Mouse (Mus musculus): ENCODE data around the gene Ndufs8. TPM values are rescaled to one million over a fixed set of nuclear protein-coding genes. Genes with fewer than 3 reads are reported as not detected.
"Not testable (repeated sequence)": the region's sequence is repeated elsewhere in the genome, so short reads cannot be mapped to it uniquely, and the experiment has no call there.

Ndufs8 gene
- 309 TPM for polyA plus RNA-seq (2012; fragmentation: generic; extraction: Trizol)
- long read RNA-seq, experiment 1, transcript Ndufs8-205 (7 exons, 780 nt) = major isoform, 135 of 232 reads
- long read RNA-seq, experiment 1, transcript Ndufs8-201 (7 exons, 983 nt) = minor isoform, 39 of 232 reads
- long read RNA-seq, experiment 1, partial matches to known transcripts = 45 of 232 reads
- long read RNA-seq, experiment 1, other reads (novel, unspliced or antisense) = 8 of 232 reads
- long read RNA-seq, experiment 2, transcript Ndufs8-205 (7 exons, 780 nt) = major isoform, 20 of 35 reads
- long read RNA-seq, experiment 2, transcript Ndufs8-201 (7 exons, 983 nt) = minor isoform, 6 of 35 reads
- long read RNA-seq, experiment 2, partial matches to known transcripts = 2 of 35 reads
- long read RNA-seq, experiment 2, other reads (novel, unspliced or antisense) = 4 of 35 reads

- Histone ChIP-seq H3K36me3 (ENCODE audit: control insufficient read depth, insufficient read depth) (peaks cover 28% of the 10 kb centered on the region), H3K27me3 (ENCODE audit: control insufficient read depth, insufficient read depth, insufficient read length) (no peaks in the 10 kb centered on the region), H3ac (ENCODE audit: control insufficient read depth, insufficient read length, low read depth) (peak within 1 kb of the TSS; percentile 92), H3K79me3 (ENCODE audit: low read depth) (peaks cover 5% of the 10 kb centered on the region), H3K4me3 (ENCODE audit: insufficient read depth, poor library complexity, severe bottlenecking) (peak within 1 kb of the TSS; percentile 61), H3K79me2 (ENCODE audit: control insufficient read depth, insufficient read depth) (peaks cover 26% of the 10 kb centered on the region)
- TF ChIP-seq FOSL1 (IDR thresholded peaks at IDR 0.05; ENCODE audit: insufficient read depth, low read length, poor library complexity, severe bottlenecking) (no peak), MYOG (IDR thresholded peaks at IDR 0.05; ENCODE audit: control insufficient read depth, extremely low read depth, insufficient read length) (no peak)
Observed at GRCm38 (mm10) chr19:3912337-3913204, at the start of gene Ndufs8. TSS of gene Ndufs8 (minus strand) at chr19:3912774.

- not testable (repeated sequence) for H3K79me3 ChIP-seq (ENCODE audit: low read depth); H3K36me3 ChIP-seq (ENCODE audit: control insufficient read depth, insufficient read depth); H3K4me3 ChIP-seq (ENCODE audit: insufficient read depth, poor library complexity, severe bottlenecking); H3K79me2 ChIP-seq (ENCODE audit: control insufficient read depth, insufficient read depth); H3K27me3 ChIP-seq (ENCODE audit: control insufficient read depth, insufficient read depth, insufficient read length); H3ac ChIP-seq (ENCODE audit: control insufficient read depth, insufficient read length, low read depth)
Observed at GRCm38 (mm10) chr19:3961805-3962204, 49.2 kb upstream of the Ndufs8 start.

GRCm38 (mm10) chr19:3960211-3960610 is 47.6 kb upstream of the Ndufs8 start:
- H3K79me3 ChIP-seq (ENCODE audit: low read depth) = no peaks in the 10 kb centered on the region
- no peak overlapping the region for H3ac ChIP-seq (ENCODE audit: control insufficient read depth, insufficient read length, low read depth)
- H3K79me2 ChIP-seq (ENCODE audit: control insufficient read depth, insufficient read depth) = no peaks in the 10 kb centered on the region
- H3K4me3 ChIP-seq (ENCODE audit: insufficient read depth, poor library complexity, severe bottlenecking) = no peak overlapping the region
- TF ChIP-seq CTCF (IDR thresholded peaks at IDR 0.05; ENCODE audit: control insufficient read depth, insufficient read depth, insufficient read length) (no peak), MYOG (IDR thresholded peaks at IDR 0.05; ENCODE audit: control insufficient read depth, extremely low read depth, insufficient read length) (no peak), MYOD1 (IDR thresholded peaks at IDR 0.05; ENCODE audit: control insufficient read depth, insufficient read length, low read depth) (no peak), MAX (IDR thresholded peaks at IDR 0.05) (no peak), USF1 (IDR thresholded peaks at IDR 0.05; ENCODE audit: low read depth) (no peak), FOSL1 (IDR thresholded peaks at IDR 0.05; ENCODE audit: insufficient read depth, low read length, poor library complexity, severe bottlenecking) (no peak), CEBPB (IDR thresholded peaks at IDR 0.05; ENCODE audit: low read depth) (no peak)
- no peaks in the 10 kb centered on the region for H3K36me3 ChIP-seq (ENCODE audit: control insufficient read depth, insufficient read depth)
- H3K27me3 ChIP-seq (ENCODE audit: control insufficient read depth, insufficient read depth, insufficient read length) = peaks cover 3% of the 10 kb centered on the region

GRCm38 (mm10) chr19:3959030-3959429 is 46.5 kb upstream of the Ndufs8 start:
- peaks cover 3% of the 10 kb centered on the region for H3K27me3 ChIP-seq (ENCODE audit: control insufficient read depth, insufficient read depth, insufficient read length)
- no peaks in the 10 kb centered on the region for H3K79me2 ChIP-seq (ENCODE audit: control insufficient read depth, insufficient read depth)
- no peaks in the 10 kb centered on the region for H3K79me3 ChIP-seq (ENCODE audit: low read depth)
- H3K36me3 ChIP-seq (ENCODE audit: control insufficient read depth, insufficient read depth) = no peaks in the 10 kb centered on the region
- no peak overlapping the region for H3K4me3 ChIP-seq (ENCODE audit: insufficient read depth, poor library complexity, severe bottlenecking)
- TF ChIP-seq FOSL1 (IDR thresholded peaks at IDR 0.05; ENCODE audit: insufficient read depth, low read length, poor library complexity, severe bottlenecking) (no peak), MYOG (IDR thresholded peaks at IDR 0.05; ENCODE audit: control insufficient read depth, extremely low read depth, insufficient read length) (no peak)
- no peak overlapping the region for H3ac ChIP-seq (ENCODE audit: control insufficient read depth, insufficient read length, low read depth)

GRCm38 (mm10) chr19:3958470-3958869 is 45.9 kb upstream of the Ndufs8 start, which contains the start of gene Aldh3b3:
TSS of gene Aldh3b3 (plus strand) at chr19:3958645.
- Histone ChIP-seq H3K36me3 (ENCODE audit: control insufficient read depth, insufficient read depth) (no peaks in the 10 kb centered on the region), H3ac (ENCODE audit: control insufficient read depth, insufficient read length, low read depth) (no peak within 1 kb of the TSS), H3K79me2 (ENCODE audit: control insufficient read depth, insufficient read depth) (no peaks in the 10 kb centered on the region), H3K4me3 (ENCODE audit: insufficient read depth, poor library complexity, severe bottlenecking) (no peak within 1 kb of the TSS), H3K27me3 (ENCODE audit: control insufficient read depth, insufficient read depth, insufficient read length) (peaks cover 3% of the 10 kb centered on the region), H3K79me3 (ENCODE audit: low read depth) (no peaks in the 10 kb centered on the region)
- TF ChIP-seq MAX (IDR thresholded peaks at IDR 0.05) (no peak), FOSL1 (IDR thresholded peaks at IDR 0.05; ENCODE audit: insufficient read depth, low read length, poor library complexity, severe bottlenecking) (no peak), CEBPB (IDR thresholded peaks at IDR 0.05; ENCODE audit: low read depth) (no peak), MYOD1 (IDR thresholded peaks at IDR 0.05; ENCODE audit: control insufficient read depth, insufficient read length, low read depth) (no peak), USF1 (IDR thresholded peaks at IDR 0.05; ENCODE audit: low read depth) (no peak), MYOG (IDR thresholded peaks at IDR 0.05; ENCODE audit: control insufficient read depth, extremely low read depth, insufficient read length) (no peak), CTCF (IDR thresholded peaks at IDR 0.05; ENCODE audit: control insufficient read depth, insufficient read depth, insufficient read length) (no peak)

- H3K4me3 ChIP-seq (ENCODE audit: insufficient read depth, poor library complexity, severe bottlenecking); H3K79me2 ChIP-seq (ENCODE audit: control insufficient read depth, insufficient read depth): not testable (repeated sequence)
Observed at GRCm38 (mm10) chr19:3957296-3958036, 44.9 kb upstream of the Ndufs8 start.

More at GRCm38 (mm10) chr19:3957296-3958036, 44.9 kb upstream of the Ndufs8 start:
- not testable (repeated sequence) for H3K27me3 ChIP-seq (ENCODE audit: control insufficient read depth, insufficient read depth, insufficient read length); H3K79me3 ChIP-seq (ENCODE audit: low read depth); H3ac ChIP-seq (ENCODE audit: control insufficient read depth, insufficient read length, low read depth); H3K36me3 ChIP-seq (ENCODE audit: control insufficient read depth, insufficient read depth)
